Mouse (Mus musculus): Measurements from ENCODE around the gene Ocel1. TPM values are rescaled to one million over a fixed set of nuclear protein-coding genes. Genes with fewer than 3 reads are reported as not detected.

Gene Ocel1
- polyA plus RNA-seq, 1 experiment from 2014 or later: 4.2 TPM

DNA sequence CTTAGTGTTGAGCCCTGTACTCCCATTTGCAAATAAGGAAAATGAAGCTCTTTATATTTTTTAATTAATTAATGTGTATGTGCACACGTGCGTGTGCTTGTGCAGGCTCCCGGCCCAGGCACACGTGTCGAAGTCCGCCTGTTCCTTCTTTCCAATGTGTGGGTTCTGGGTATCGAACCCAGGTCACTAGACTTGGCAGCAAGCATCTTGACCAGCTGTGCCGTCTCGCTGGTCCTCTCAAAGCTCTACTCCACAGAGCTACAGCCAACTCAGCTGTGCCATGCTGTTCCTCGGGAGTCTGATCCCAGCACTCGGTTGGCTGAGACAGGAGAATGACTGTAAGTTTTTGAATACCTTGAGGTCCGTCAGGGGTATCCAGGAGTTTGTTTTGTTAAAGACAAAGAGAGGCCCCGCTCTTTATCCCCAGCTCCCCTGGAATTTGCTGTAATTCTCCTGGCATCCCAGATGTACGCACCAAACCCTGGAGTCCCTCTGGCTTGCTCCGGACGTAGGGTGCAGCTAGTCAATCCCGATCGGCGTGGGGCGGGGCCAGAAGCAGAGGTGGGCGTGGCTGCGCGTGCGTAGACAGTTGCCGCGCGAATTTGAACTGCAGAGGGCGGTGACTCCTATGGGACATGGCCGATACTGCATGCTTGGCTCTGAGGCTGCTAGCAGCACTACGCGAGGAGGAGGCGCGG is 34.5 kb downstream of the Ocel1 start, which contains the start of gene Ankle1:
Ankle1 (plus strand) TSS at position 610 of the 698 bp plus-strand sequence.
- H3K27me3 ChIP-seq: no peaks in the 10 kb centered on the region
- peak; percentile 84 for ATAC-seq (ENCODE audit: insufficient number of reproducible peaks, insufficient read depth, low FRiP score, low TSS enrichment, low read depth)
- H3K4me2 ChIP-seq: peak within 1 kb of the TSS; percentile 96
- peaks cover 47% of the 10 kb centered on the region for H3K36me3 ChIP-seq
- H3K4me3 ChIP-seq: peak within 1 kb of the TSS; percentile 69
- peaks cover 22% of the 10 kb centered on the region for H3K4me1 ChIP-seq
- 17% methylated on average over 33 of the region's 33 CpGs for WGBS
- no peaks in the 10 kb centered on the region for H3K9me3 ChIP-seq
- peak within 1 kb of the TSS; percentile 51; the same call in 1 of the 2 replicates for H3K27ac ChIP-seq
- H3K9ac ChIP-seq: peak within 1 kb of the TSS; percentile 84

DNA sequence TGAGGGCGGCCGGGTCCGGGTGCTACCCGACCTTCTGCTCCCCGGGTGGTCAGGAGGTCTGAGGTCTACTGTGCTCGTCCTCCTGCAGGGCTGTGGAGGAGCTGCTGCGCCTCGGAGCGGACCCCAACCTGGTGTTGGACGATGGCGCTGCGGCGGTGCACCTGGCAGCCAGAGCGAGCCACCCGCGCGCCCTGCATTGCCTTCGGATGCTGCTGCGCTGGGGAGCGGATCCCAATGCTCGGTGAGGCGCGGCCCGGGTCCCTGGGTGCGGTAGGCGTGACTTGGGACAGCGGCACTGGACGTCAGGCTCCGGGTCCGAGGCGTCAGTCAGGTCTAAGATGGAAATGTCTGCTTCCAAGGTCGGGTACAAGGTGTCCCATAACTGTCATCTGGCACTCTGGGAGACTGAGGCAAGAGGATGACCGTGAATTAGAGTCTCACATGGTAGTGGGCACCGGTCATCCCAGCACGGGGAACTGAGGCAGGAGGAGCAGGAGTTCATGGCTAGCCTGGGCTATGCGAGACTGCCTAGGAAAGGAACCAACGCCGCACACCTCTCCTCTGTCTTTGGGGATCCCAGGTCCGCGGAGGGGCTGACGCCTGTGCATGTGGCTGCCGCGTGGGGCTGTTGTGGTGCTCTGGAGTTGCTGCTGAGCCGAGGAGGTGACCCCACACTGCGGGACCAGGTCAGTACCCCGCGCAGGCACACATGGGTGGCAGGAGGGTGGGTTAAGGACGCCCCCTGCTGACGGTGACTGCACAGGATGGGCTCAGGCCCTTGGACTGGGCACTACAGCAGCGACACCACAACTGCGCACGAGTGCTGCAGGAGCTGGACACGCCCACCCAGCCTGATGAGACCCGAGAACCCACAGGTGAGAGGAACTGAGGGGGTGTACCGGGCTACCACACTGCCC is 35.3 kb downstream of the Ocel1 start:
- Histone ChIP-seq H3K4me1 (peaks cover 22% of the 10 kb centered on the region), H3K4me3 (peak overlapping the region; percentile 69), H3K9ac (peak overlapping the region; percentile 84), H3K36me3 (peaks cover 42% of the 10 kb centered on the region), H3K27me3 (no peaks in the 10 kb centered on the region), H3K9me3 (no peaks in the 10 kb centered on the region), H3K4me2 (peak overlapping the region; percentile 96), H3K27ac (peak overlapping the region; percentile 51; the same call in 1 of the 2 replicates)
- WGBS: 1% methylated on average over 55 of the region's 55 CpGs
- ATAC-seq (ENCODE audit: insufficient number of reproducible peaks, insufficient read depth, low FRiP score, low TSS enrichment, low read depth): peak; percentile 54; the same call in 1 of the 2 replicates

DNA sequence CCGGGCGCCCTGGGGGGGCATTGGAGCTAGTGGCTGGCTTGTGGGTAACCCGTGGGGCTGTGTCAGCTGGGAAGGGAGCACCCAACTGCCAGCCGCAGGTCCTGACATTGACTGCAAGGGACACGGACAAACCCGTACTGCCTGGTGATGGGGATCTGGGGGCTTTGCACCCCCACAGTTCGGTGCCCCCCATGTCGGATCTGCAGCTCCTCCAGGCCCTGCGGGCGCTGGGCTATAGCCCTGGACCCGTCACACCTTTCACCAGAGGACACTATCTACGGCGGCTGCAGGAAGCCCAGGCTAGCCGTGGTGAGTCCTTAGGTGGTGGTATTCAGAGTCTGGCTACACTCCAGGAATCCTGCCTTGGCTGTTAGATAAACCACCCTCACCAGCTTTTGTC is 36.3 kb downstream of the Ocel1 start:
- peaks cover 28% of the 10 kb centered on the region for H3K4me1 ChIP-seq
- H3K4me2 ChIP-seq: peak overlapping the region; percentile 96
- peaks cover 42% of the 10 kb centered on the region for H3K36me3 ChIP-seq
- H3K27ac ChIP-seq: no peak overlapping the region
- H3K27me3 ChIP-seq: no peaks in the 10 kb centered on the region
- ATAC-seq (ENCODE audit: insufficient number of reproducible peaks, insufficient read depth, low FRiP score, low TSS enrichment, low read depth): no peak
- H3K4me3 ChIP-seq: peak overlapping the region; percentile 69
- H3K9me3 ChIP-seq: no peaks in the 10 kb centered on the region
- 96% methylated on average over 14 of the region's 14 CpGs for WGBS
- H3K9ac ChIP-seq: 0 out of 2 replicates have a peak overlapping the region, but pooled peaks have one; percentile 22

DNA sequence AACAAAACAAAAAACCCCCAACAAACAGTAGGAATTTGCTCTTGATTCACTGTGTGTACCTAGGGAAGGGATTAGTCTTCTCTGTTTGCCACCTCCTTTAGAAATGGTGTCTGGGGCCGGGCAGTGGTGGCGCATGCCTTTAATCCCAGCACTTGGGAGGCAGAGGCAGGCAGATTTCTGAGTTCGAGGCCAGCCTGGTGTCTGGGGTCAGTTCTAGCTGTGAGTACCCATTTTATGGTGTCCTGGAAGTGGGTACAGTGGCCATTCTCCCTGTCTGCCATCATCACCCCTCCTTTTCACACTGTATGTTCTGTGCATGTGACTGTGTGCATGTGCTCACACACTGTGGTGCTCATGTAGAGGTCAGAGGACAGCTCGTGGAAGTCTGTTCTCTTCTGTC is 37.1 kb downstream of the Ocel1 start:
- H3K27ac ChIP-seq: no peak overlapping the region
- peaks cover 28% of the 10 kb centered on the region for H3K4me1 ChIP-seq
- no peak overlapping the region for H3K4me3 ChIP-seq
- H3K9me3 ChIP-seq: no peaks in the 10 kb centered on the region
- H3K4me2 ChIP-seq: no peak overlapping the region
- H3K36me3 ChIP-seq: peaks cover 39% of the 10 kb centered on the region
- no peak for ATAC-seq (ENCODE audit: insufficient number of reproducible peaks, insufficient read depth, low FRiP score, low TSS enrichment, low read depth)
- no peak overlapping the region for H3K9ac ChIP-seq
- 94% methylated on average over 4 of the region's 4 CpGs for WGBS
- no peaks in the 10 kb centered on the region for H3K27me3 ChIP-seq

DNA sequence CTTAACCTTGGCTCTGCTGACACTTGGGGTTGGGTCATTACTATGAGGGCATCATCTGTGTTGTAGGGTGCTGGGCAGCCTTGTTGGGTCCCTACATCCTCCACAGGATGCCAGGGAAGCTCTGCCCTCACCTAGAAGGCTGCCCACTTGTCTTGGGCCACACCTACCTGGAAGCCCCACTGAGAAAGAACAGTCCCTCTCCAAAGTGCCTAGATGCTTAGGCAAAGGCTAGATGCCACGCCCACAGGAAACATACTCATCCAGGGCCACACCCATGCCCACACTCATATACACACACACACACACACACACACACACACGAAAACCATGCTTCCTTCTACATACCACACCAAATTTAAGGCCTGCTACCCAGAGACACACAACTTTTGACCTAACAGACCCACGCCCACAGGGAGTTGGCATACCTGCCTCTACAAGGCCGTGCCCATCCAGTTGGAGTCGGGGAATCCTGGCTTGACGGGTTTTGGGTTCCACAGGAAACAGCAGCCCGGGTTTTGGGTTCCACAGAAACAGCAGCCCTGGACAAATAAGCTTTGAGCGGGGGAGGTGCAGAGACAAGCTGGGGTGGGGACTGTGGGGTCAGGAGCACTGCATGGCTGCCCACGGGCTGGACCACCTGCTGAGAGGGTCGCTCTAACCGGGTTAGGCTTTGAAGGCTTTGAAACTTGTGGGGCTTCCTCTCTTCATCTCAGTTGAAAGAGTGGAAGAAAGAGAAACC is 40.6 kb downstream of the Ocel1 start:
- no peak overlapping the region for H3K9ac ChIP-seq
- H3K4me2 ChIP-seq: no peak overlapping the region
- no peak overlapping the region for H3K27ac ChIP-seq
- WGBS: 45% methylated on average over 11 of the region's 11 CpGs
- no peak for ATAC-seq (ENCODE audit: insufficient number of reproducible peaks, insufficient read depth, low FRiP score, low TSS enrichment, low read depth)
- no peak overlapping the region for H3K4me3 ChIP-seq
- H3K36me3 ChIP-seq: peaks cover 32% of the 10 kb centered on the region
- H3K4me1 ChIP-seq: peaks cover 15% of the 10 kb centered on the region
- H3K9me3 ChIP-seq: no peaks in the 10 kb centered on the region
- 0 out of 2 replicates have a peak, but pooled peaks cover 3% of the 10 kb centered on the region for H3K27me3 ChIP-seq

DNA sequence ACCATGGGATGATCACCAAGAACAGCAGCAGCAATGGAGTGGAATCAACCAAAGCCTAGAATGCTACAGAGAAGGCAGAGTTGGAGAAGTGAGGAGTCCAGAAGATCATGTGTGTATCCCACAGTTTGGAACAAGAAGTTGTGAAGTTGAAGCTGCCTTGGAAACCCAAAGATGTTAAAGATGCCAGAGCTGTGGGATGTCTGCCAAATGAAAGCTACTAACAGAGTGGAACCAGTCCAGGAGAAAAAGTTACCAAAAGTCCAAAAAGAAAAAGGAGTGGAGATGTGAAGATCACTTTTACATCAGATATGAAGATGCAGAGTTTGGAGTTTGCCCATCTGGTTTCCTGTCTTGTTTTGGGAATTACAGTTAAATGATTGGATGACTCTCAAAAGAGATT is 51.0 kb downstream of the Ocel1 start:
- Histone ChIP-seq H3K4me3 (no peak overlapping the region), H3K4me2 (no peak overlapping the region), H3K9ac (no peak overlapping the region), H3K27me3 (no peaks in the 10 kb centered on the region; the same call in 1 of the 2 replicates), H3K36me3 (no peaks in the 10 kb centered on the region), H3K4me1 (no peaks in the 10 kb centered on the region), H3K27ac (no peak overlapping the region), H3K9me3 (no peaks in the 10 kb centered on the region; the same call in 1 of the 2 replicates)
- ATAC-seq (ENCODE audit: insufficient number of reproducible peaks, insufficient read depth, low FRiP score, low TSS enrichment, low read depth): no peak

Other genes with a start within 250 kb of the Ocel1 start
- 24.0 and 27.5 TPM in 2 replicates for gene Myo9b, start 98.6 kb upstream of the Ocel1 start, polyA plus RNA-seq (2015; fragmentation: Nextera tagmentation; extraction: Ambion mirVana)
- gene Haus8, start 98.4 kb upstream of the Ocel1 start, polyA plus RNA-seq (2015; fragmentation: Nextera tagmentation; extraction: Ambion mirVana): 53.6 and 58.0 TPM in 2 replicates
- gene Use1, start 4.5 kb upstream of the Ocel1 start, polyA plus RNA-seq (2015; fragmentation: Nextera tagmentation; extraction: Ambion mirVana): 115 and 118 TPM in 2 replicates
- gene Nr2f6, start 10.7 kb downstream of the Ocel1 start, polyA plus RNA-seq (2015; fragmentation: Nextera tagmentation; extraction: Ambion mirVana): 43.8 and 46.6 TPM in 2 replicates
- 7.4 and 7.8 TPM in 2 replicates for gene Ushbp1, start 24.5 kb downstream of the Ocel1 start, polyA plus RNA-seq (2015; fragmentation: Nextera tagmentation; extraction: Ambion mirVana)
- gene Babam1, start 25.6 kb downstream of the Ocel1 start, polyA plus RNA-seq (2015; fragmentation: Nextera tagmentation; extraction: Ambion mirVana): 88.9 and 104 TPM in 2 replicates
- gene Ankle1, start 34.7 kb downstream of the Ocel1 start, polyA plus RNA-seq (2015; fragmentation: Nextera tagmentation; extraction: Ambion mirVana): 44.4 and 45.0 TPM in 2 replicates
- gene Abhd8, start 92.4 kb downstream of the Ocel1 start, polyA plus RNA-seq (2015; fragmentation: Nextera tagmentation; extraction: Ambion mirVana): 61.4 and 69.5 TPM in 2 replicates
- 146 and 148 TPM in 2 replicates for gene Mrpl34, start 93.7 kb downstream of the Ocel1 start, polyA plus RNA-seq (2015; fragmentation: Nextera tagmentation; extraction: Ambion mirVana)
- gene Dda1, start 97.9 kb downstream of the Ocel1 start, polyA plus RNA-seq (2015; fragmentation: Nextera tagmentation; extraction: Ambion mirVana): 109 and 113 TPM in 2 replicates
- gene Ano8, start 114.7 kb downstream of the Ocel1 start, polyA plus RNA-seq (2015; fragmentation: Nextera tagmentation; extraction: Ambion mirVana): 2.2 and 3.0 TPM in 2 replicates
- 22.4 and 23.5 TPM in 2 replicates for gene Gtpbp3, start 116.8 kb downstream of the Ocel1 start, polyA plus RNA-seq (2015; fragmentation: Nextera tagmentation; extraction: Ambion mirVana)
- gene Plvap, start 140.5 kb downstream of the Ocel1 start, polyA plus RNA-seq (2015; fragmentation: Nextera tagmentation; extraction: Ambion mirVana): 47.3 and 52.2 TPM in 2 replicates
- gene Ccdc194, start 154.4 kb downstream of the Ocel1 start, polyA plus RNA-seq (2015; fragmentation: Nextera tagmentation; extraction: Ambion mirVana): 0.77 and 1.1 TPM in 2 replicates
- 18.0 and 22.0 TPM in 2 replicates for gene Bst2, start 166.2 kb downstream of the Ocel1 start, polyA plus RNA-seq (2015; fragmentation: Nextera tagmentation; extraction: Ambion mirVana)
- 77.1 and 82.4 TPM in 2 replicates for gene Mvb12a, start 171.6 kb downstream of the Ocel1 start, polyA plus RNA-seq (2015; fragmentation: Nextera tagmentation; extraction: Ambion mirVana)
- 0.55 and 1.1 TPM in 2 replicates for gene Tmem221, start 187.6 kb downstream of the Ocel1 start, polyA plus RNA-seq (2015; fragmentation: Nextera tagmentation; extraction: Ambion mirVana)
- not detected in 2 replicates for gene Nxnl1, start 195.3 kb downstream of the Ocel1 start, polyA plus RNA-seq (2015; fragmentation: Nextera tagmentation; extraction: Ambion mirVana)
- gene Slc27a1, start 197.6 kb downstream of the Ocel1 start, polyA plus RNA-seq (2015; fragmentation: Nextera tagmentation; extraction: Ambion mirVana): 47.8 and 59.4 TPM in 2 replicates
- 224 and 244 TPM in 2 replicates for gene Pgls, start 220.9 kb downstream of the Ocel1 start, polyA plus RNA-seq (2015; fragmentation: Nextera tagmentation; extraction: Ambion mirVana)
- gene Fam129c, start 226.3 kb downstream of the Ocel1 start, polyA plus RNA-seq (2015; fragmentation: Nextera tagmentation; extraction: Ambion mirVana): 4.8 and 7.7 TPM in 2 replicates
- gene Colgalt1, start 239.7 kb downstream of the Ocel1 start, polyA plus RNA-seq (2015; fragmentation: Nextera tagmentation; extraction: Ambion mirVana): 75.5 and 78.2 TPM in 2 replicates